Mouse (Mus musculus) spleen, adult 10 weeks (tissue): ENCODE data around the gene Psg26. TPM values are rescaled to one million over a fixed set of nuclear protein-coding genes. Genes with fewer than 3 reads are reported as not detected.

Source experiments
- polyA plus RNA-seq: library from polyadenylated mRNA; stranded (reverse); fragments of 350-450 nt; fragmentation: Illumina TruSeq; extraction: RNeasy Lipid Tissue Mini Kit (QIAGEN cat#74804); gene quantifications from one replicate; pipeline ENCODE4 v1.2.3, GENCODE M21; 2015; ENCODE audit warnings: low replicate concordance; ENCODE audit not compliant: insufficient read depth

Psg26 gene
- not detected for polyA plus RNA-seq

DNA sequence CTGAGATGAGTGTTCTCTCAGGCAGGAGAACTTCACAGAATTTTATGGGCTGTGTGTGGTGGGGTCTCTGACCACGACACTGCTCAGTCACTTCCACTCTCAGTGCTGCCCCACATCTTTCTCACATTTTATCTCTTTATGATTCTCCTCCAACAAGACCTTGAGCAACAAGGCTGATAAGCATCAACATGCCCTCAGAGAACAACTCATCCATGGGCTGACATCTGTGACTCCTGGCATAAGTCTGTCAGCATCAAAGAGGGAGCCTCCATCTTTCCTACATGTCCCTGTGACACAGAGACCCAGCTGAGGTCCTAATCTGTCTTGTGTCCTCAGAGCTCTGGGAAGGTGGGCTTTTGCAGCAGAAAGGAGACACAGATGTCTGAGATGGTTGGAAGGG lies at the start of gene Psg26:
Gene Psg26, minus strand, starts transcription at position 101 of the 400 bp plus-strand sequence.

DNA sequence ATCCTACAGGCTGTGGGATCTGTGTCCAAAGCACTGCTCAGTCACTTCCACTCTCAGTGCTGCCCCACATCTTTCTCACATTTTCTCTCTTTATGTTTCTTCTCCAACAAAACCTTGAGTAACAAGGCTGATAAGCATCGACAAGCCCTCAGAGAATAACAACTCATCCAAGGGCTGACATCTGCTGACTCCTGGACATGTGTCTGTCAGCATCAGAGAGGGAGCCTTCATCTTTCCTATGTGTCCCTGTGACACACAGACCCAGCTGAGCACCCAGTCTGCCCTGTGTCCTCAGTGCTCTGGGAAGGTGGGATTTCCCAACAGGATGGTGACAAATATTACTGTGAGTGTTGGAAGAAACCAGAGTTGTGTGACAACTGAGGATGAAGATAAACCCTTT lies 48.2 kb upstream of the Psg26 start, which contains the start of gene Psg25:
Gene Psg25, minus strand, starts transcription at position 101 of the 400 bp plus-strand sequence.

DNA sequence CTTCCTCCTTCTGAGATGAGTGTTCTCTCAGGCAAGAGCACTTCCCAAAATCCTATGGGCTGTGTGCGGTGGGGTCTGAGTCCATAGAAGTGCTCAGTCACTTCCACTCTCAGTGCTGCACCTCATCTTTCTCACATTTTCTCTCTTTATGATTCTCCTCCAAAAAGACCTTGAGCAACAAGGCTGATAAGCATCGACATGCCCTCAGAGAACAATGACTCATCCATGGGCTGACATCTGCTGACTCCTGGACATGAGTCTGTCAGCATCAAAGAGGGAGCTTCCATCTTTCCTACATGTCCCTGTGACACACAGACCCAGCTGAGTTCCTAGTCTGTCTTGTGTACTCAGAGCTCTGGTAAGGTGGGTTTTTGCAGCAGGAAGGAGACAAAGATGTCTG lies 52.0 kb downstream of the Psg26 start, which contains the start of gene Psg28:
Gene Psg28, minus strand, starts transcription at position 101 of the 400 bp plus-strand sequence.

Other genes with a start within 250 kb of the Psg26 start
- not detected for gene Mill1, start 238.8 kb downstream of the Psg26 start, polyA plus RNA-seq
- gene Psg18, start 129.2 kb downstream of the Psg26 start, polyA plus RNA-seq: not detected
- gene Psg28, start 52.1 kb downstream of the Psg26 start, polyA plus RNA-seq: not detected
- gene Psg25, start 48.1 kb upstream of the Psg26 start, polyA plus RNA-seq: not detected
- not detected for gene Psg27, start 83.1 kb upstream of the Psg26 start, polyA plus RNA-seq
- not detected for gene Psg23, start 132.3 kb upstream of the Psg26 start, polyA plus RNA-seq
- not detected for gene Psg21, start 172.5 kb upstream of the Psg26 start, polyA plus RNA-seq
- gene Psg20, start 202.0 kb upstream of the Psg26 start, polyA plus RNA-seq: not detected
- gene Psg22, start 233.9 kb upstream of the Psg26 start, polyA plus RNA-seq: not detected